Mouse (Mus musculus) heart, adult 2 months (tissue): Measurements from ENCODE around the gene Trim39.

Experiments used
- CTCF ChIP-seq: fragments of 200-600 bp; IDR thresholded peaks from 2 replicates; pipeline ENCODE4 v1.8.1; 2022; ENCODE audit warnings: antibody characterized with exemption, mild to moderate bottlenecking, moderate library complexity
- EP300 ChIP-seq: fragments of 200-500 bp; IDR thresholded peaks from 2 replicates; pipeline ENCODE4 v1.6.1; 2011; ENCODE audit warnings: low read depth, low read length, control low read depth; ENCODE audit not compliant: insufficient read depth
- POLR2A ChIP-seq: fragments of 200-500 bp; IDR thresholded peaks from 2 replicates; pipeline ENCODE4 v1.6.1; 2011; ENCODE audit warnings: mild to moderate bottlenecking, low read depth, low read length, control low read depth; ENCODE audit not compliant: insufficient read depth

- TF ChIP-seq POLR2A (no peak), CTCF (no peak), EP300 (no peak)
These were observed 14.3 kb upstream of the Trim39 start, which contains the start of gene H2-M10.2 for GRCm38 (mm10) chr17:36286390-36286789.
